Mouse (Mus musculus): Measurements from ENCODE around the gene Lasp1. TPM values are rescaled to one million over a fixed set of nuclear protein-coding genes. Genes with fewer than 3 reads are reported as not detected.

Gene Lasp1
- 87.7 and 96.4 TPM in 2 replicates for polyA plus RNA-seq (2015; fragmentation: Nextera tagmentation; extraction: Ambion mirVana)

DNA sequence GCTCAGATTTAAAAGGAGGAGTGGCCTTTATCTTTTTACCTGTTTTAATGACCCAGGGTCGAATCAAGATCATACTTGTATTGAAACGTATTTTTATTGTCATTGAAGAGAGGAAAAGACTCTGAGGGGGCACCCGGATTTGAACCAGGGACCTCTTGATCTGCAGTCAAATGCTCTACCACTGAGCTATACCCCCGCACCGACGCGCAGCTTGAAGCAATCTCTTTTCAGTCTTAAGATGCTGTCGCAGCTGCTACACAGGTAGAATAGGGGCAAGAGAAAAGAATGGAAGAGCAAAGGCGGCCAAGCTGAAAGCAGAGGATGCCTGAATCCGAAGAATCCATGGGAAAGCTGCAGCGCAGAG, at the start of gene Lasp1:
Gene Lasp1, plus strand, starts transcription at position 219 of the 364 bp plus-strand sequence.
- H3K9ac ChIP-seq (ENCODE audit: low read depth, low read length): peak within 1 kb of the TSS; percentile 82
- peak within 1 kb of the TSS; percentile 93 for H3K27ac ChIP-seq
- H3K27me3 ChIP-seq (ENCODE audit: insufficient read depth, low read length): no peaks in the 10 kb centered on the region
- H3K4me3 ChIP-seq (replicated peaks; ENCODE audit: low read depth, low read length): peak within 1 kb of the TSS; percentile 84
- no peaks in the 10 kb centered on the region for H3K36me3 ChIP-seq (ENCODE audit: insufficient read depth, low read length)
- H3K4me1 ChIP-seq (replicated peaks; ENCODE audit: insufficient read depth, low read length): peaks cover 16% of the 10 kb centered on the region; the same call in 1 of the 2 replicates
- WGBS: 1% methylated on average over 11 of the region's 11 CpGs
- no peaks in the 10 kb centered on the region for H3K9me3 ChIP-seq (replicated peaks; ENCODE audit: low read length)
- peak within 1 kb of the TSS; percentile 81 for H3K4me2 ChIP-seq (ENCODE audit: low read length)
- no peak for TF ChIP-seq CTCF (IDR thresholded peaks at IDR 0.05; ENCODE audit: low read depth)
- DNase-seq (ENCODE audit: low spot score) (peak; percentile 81), ATAC-seq (replicated peaks; ENCODE audit: low FRiP score, low read depth) (peak; percentile 59)

DNA sequence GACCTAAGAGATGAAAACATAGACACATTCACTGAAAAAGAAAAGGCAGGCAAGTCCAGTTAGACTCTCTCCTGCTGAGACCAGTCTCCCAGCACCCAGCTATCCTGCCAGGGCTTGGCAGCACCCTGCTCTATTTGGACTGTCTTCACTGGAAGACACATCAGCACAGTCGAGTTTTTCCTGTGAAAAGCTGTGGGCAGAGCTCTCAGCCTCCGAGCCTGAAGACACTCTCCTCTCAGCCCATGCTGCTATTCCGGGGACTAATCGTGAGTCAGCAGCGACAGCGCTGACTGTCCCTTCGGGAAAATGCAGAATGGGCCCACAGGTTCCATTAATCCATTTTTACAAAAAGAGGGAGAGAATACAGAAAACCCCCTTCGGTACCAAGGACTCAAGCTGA, 45.5 kb upstream of the Lasp1 start:
- no peaks in the 10 kb centered on the region for H3K4me1 ChIP-seq (replicated peaks; ENCODE audit: insufficient read depth, low read length)
- H3K27me3 ChIP-seq (ENCODE audit: insufficient read depth, low read length): no peaks in the 10 kb centered on the region
- H3K9me3 ChIP-seq (replicated peaks; ENCODE audit: low read length): no peaks in the 10 kb centered on the region
- H3K36me3 ChIP-seq (ENCODE audit: insufficient read depth, low read length): peaks cover 65% of the 10 kb centered on the region
- H3K4me2 ChIP-seq (ENCODE audit: low read length): no peak overlapping the region
- WGBS: 91% methylated on average over 8 of the region's 8 CpGs
- ATAC-seq (replicated peaks; ENCODE audit: low FRiP score, low read depth): no peak
- DNase-seq (ENCODE audit: low spot score): no peak
- no peak for TF ChIP-seq CTCF (IDR thresholded peaks at IDR 0.05; ENCODE audit: low read depth)
- H3K27ac ChIP-seq: no peak overlapping the region
- no peak overlapping the region for H3K4me3 ChIP-seq (replicated peaks; ENCODE audit: low read depth, low read length)
- H3K9ac ChIP-seq (ENCODE audit: low read depth, low read length): no peak overlapping the region

DNA sequence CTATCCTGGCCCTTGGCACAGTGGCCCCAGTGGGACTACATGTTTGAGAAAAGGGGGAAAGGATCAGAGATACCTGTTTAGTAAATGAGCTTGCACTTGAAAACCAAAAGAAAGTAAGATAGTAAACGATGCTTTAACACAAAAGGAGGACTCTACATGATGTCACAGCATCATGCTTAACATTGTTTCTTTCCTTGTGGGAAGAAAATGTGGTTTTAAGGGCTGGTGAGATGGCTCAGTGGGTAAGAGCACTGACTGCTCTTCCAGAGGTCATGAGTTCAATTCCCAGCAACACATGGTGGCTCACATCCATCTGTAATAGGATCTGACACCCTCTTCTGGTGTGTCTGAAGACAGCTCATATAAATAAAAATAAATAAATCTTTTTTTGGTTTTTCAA, 40.7 kb upstream of the Lasp1 start:
- no peak overlapping the region for H3K4me2 ChIP-seq (ENCODE audit: low read length)
- H3K9ac ChIP-seq (ENCODE audit: low read depth, low read length): no peak overlapping the region
- no peak for TF ChIP-seq CTCF (IDR thresholded peaks at IDR 0.05; ENCODE audit: low read depth)
- H3K4me3 ChIP-seq (replicated peaks; ENCODE audit: low read depth, low read length): no peak overlapping the region
- DNase-seq (ENCODE audit: low spot score) (no peak), ATAC-seq (replicated peaks; ENCODE audit: low FRiP score, low read depth) (no peak)
- H3K27ac ChIP-seq: no peak overlapping the region
- H3K27me3 ChIP-seq (ENCODE audit: insufficient read depth, low read length): no peaks in the 10 kb centered on the region
- 91% methylated on average over 1 of the region's 1 CpGs for WGBS
- H3K4me1 ChIP-seq (replicated peaks; ENCODE audit: insufficient read depth, low read length): no peaks in the 10 kb centered on the region
- no peaks in the 10 kb centered on the region for H3K9me3 ChIP-seq (replicated peaks; ENCODE audit: low read length)
- H3K36me3 ChIP-seq (ENCODE audit: insufficient read depth, low read length): peaks cover 49% of the 10 kb centered on the region

DNA sequence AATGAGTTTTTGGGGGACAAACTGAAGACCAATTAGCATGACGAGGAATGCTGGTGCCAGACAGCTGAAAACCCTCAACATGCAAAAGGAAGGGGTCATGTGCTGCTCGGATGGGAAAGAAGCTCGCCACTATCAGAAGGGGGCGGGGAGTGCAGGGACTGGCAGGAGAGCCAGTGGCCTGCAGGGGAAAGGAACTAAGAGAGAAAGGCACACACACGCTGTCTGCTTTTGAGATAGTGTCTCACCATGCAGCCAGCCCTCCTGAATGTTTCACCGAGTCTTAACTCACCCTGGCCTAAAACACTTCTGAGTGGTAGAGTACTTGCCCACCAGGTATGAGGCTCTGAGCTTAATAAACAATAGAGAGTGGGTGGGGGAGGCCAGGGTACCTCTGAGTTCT, 39.9 kb upstream of the Lasp1 start:
- ATAC-seq (replicated peaks; ENCODE audit: low FRiP score, low read depth): no peak
- H3K36me3 ChIP-seq (ENCODE audit: insufficient read depth, low read length): peaks cover 42% of the 10 kb centered on the region

DNA sequence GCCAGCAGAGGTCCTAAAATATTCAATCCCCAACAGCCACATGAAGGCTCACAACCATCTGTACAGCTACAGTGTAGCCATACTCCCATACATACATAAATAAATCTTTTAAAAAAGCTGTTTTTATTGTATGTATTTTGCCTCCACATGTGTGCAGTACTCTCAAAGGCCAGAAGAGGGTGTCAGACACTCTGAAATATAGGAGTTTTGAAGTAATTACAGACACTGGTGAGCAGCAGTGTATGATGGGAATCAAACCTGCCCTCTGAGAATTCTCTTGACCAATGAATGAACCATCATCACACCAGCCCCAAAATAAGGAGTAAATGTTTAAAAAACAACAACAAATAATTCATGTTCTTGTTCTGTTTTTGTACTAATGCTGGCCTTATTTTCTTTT, 37.2 kb upstream of the Lasp1 start:
- Histone ChIP-seq H3K4me2 (ENCODE audit: low read length) (no peak overlapping the region), H3K27me3 (ENCODE audit: insufficient read depth, low read length) (no peaks in the 10 kb centered on the region), H3K27ac (no peak overlapping the region), H3K36me3 (ENCODE audit: insufficient read depth, low read length) (peaks cover 31% of the 10 kb centered on the region), H3K9ac (ENCODE audit: low read depth, low read length) (no peak overlapping the region), H3K4me1 (replicated peaks; ENCODE audit: insufficient read depth, low read length) (peaks cover 7% of the 10 kb centered on the region; the same call in 1 of the 2 replicates), H3K4me3 (replicated peaks; ENCODE audit: low read depth, low read length) (no peak overlapping the region), H3K9me3 (replicated peaks; ENCODE audit: low read length) (no peaks in the 10 kb centered on the region)
- peak; percentile 58 for TF ChIP-seq CTCF (IDR thresholded peaks at IDR 0.05; ENCODE audit: low read depth)
- ATAC-seq (replicated peaks; ENCODE audit: low FRiP score, low read depth) (no peak), DNase-seq (ENCODE audit: low spot score) (no peak)

More for the DNA sequence above, 39.9 kb upstream of the Lasp1 start:
- Histone ChIP-seq H3K4me2 (ENCODE audit: low read length) (no peak overlapping the region), H3K9me3 (replicated peaks; ENCODE audit: low read length) (no peaks in the 10 kb centered on the region), H3K27me3 (ENCODE audit: insufficient read depth, low read length) (no peaks in the 10 kb centered on the region), H3K9ac (ENCODE audit: low read depth, low read length) (no peak overlapping the region), H3K4me1 (replicated peaks; ENCODE audit: insufficient read depth, low read length) (no peaks in the 10 kb centered on the region), H3K27ac (no peak overlapping the region), H3K4me3 (replicated peaks; ENCODE audit: low read depth, low read length) (no peak overlapping the region)
- no peak for TF ChIP-seq CTCF (IDR thresholded peaks at IDR 0.05; ENCODE audit: low read depth)
- no peak for DNase-seq (ENCODE audit: low spot score)
- 81% methylated on average over 6 of the region's 6 CpGs for WGBS

DNA sequence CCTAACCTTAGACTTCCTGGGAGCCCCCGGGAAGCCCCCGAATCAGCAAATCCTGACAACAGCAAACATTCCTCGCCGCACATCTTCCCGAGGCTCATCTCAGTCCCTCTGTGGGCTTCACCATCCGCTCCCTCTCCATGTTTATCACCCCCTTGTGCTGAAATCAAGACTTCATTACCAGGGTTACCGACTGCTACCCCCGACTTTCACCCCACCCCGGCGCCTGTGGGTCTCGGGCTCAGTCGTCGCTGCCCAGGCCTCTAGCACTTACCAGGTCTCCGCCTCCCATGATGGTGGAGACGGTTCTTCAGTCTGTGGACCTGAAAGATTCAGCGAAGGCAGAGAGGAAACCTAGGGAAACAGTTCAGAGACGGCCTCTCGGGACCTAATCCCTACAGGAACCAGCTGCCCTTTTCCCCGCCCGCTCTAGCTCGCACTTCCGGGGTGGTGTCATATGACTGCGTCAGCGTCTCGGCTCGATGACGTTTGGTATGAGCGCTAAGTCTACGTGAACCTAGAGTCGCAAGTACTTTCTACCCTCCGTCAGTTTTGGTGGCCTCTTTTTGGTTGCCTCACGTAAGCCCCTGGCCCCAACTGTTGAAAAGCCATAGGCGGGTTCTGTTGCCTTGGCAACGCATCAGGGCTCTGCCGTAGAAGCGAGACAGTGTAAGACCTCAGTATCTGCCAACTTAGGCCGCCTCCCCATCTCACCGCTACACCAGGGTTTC, 32.5 kb upstream of the Lasp1 start, which contains the start of gene Cwc25:
Gene Cwc25, minus strand, starts transcription at position 403 of the 728 bp plus-strand sequence.
- Histone ChIP-seq H3K27me3 (ENCODE audit: insufficient read depth, low read length) (no peaks in the 10 kb centered on the region), H3K4me1 (replicated peaks; ENCODE audit: insufficient read depth, low read length) (peaks cover 7% of the 10 kb centered on the region; the same call in 1 of the 2 replicates), H3K36me3 (ENCODE audit: insufficient read depth, low read length) (peaks cover 16% of the 10 kb centered on the region), H3K9ac (ENCODE audit: low read depth, low read length) (peak within 1 kb of the TSS; percentile 77), H3K4me3 (replicated peaks; ENCODE audit: low read depth, low read length) (peak within 1 kb of the TSS; percentile 61), H3K27ac (peak within 1 kb of the TSS; percentile 87), H3K9me3 (replicated peaks; ENCODE audit: low read length) (no peaks in the 10 kb centered on the region), H3K4me2 (ENCODE audit: low read length) (peak within 1 kb of the TSS; percentile 76)
- TF ChIP-seq CTCF (IDR thresholded peaks at IDR 0.05; ENCODE audit: low read depth): no peak
- DNase-seq (ENCODE audit: low spot score) (peak; percentile 98), ATAC-seq (replicated peaks; ENCODE audit: low FRiP score, low read depth) (peak; percentile 92)
- WGBS: 1% methylated on average over 38 of the region's 38 CpGs

Data from kidney, postnatal 0 days (tissue).